Mouse (Mus musculus): ENCODE data around the gene Cul4a. TPM values are rescaled to one million over a fixed set of nuclear protein-coding genes. Genes with fewer than 3 reads are reported as not detected.

The Cul4a gene
- polyA plus RNA-seq, 1 experiment from 2014 or later, result 76.6 TPM

GRCm38 (mm10) chr8:13179482-13179881, 74.1 kb downstream of the Cul4a start:
- H3K27me3 ChIP-seq (ENCODE audit: control insufficient read depth, insufficient read depth, low read length), result no peaks in the 10 kb centered on the region
- H3K4me2 ChIP-seq (ENCODE audit: low read length), result no peak overlapping the region
- no peak overlapping the region for H3K9ac ChIP-seq (replicated peaks; ENCODE audit: low read length)
- peaks cover 43% of the 10 kb centered on the region for H3K36me3 ChIP-seq (ENCODE audit: control insufficient read depth, insufficient read depth, low read length)
- no peak for DNase-seq
- no peak overlapping the region for H3K4me3 ChIP-seq (replicated peaks; ENCODE audit: low read depth, low read length)
- WGBS, result 81% methylated on average over 6 of the region's 6 CpGs
- ATAC-seq (ENCODE audit: low FRiP score, low TSS enrichment), result no peak
- no peaks in the 10 kb centered on the region for H3K4me1 ChIP-seq (ENCODE audit: control insufficient read depth, insufficient read depth, low read length)
- no peak overlapping the region for H3K27ac ChIP-seq (replicated peaks; ENCODE audit: low read depth, low read length)
- H3K9me3 ChIP-seq (ENCODE audit: control insufficient read depth, low read length), result no peaks in the 10 kb centered on the region

GRCm38 (mm10) chr8:13179948-13180347, 74.5 kb downstream of the Cul4a start:
- Histone ChIP-seq H3K4me1 (ENCODE audit: control insufficient read depth, insufficient read depth, low read length) (no peaks in the 10 kb centered on the region), H3K9me3 (ENCODE audit: control insufficient read depth, low read length) (no peaks in the 10 kb centered on the region), H3K27me3 (ENCODE audit: control insufficient read depth, insufficient read depth, low read length) (no peaks in the 10 kb centered on the region), H3K4me2 (ENCODE audit: low read length) (no peak overlapping the region), H3K27ac (replicated peaks; ENCODE audit: low read depth, low read length) (no peak overlapping the region), H3K4me3 (replicated peaks; ENCODE audit: low read depth, low read length) (no peak overlapping the region), H3K9ac (replicated peaks; ENCODE audit: low read length) (no peak overlapping the region), H3K36me3 (ENCODE audit: control insufficient read depth, insufficient read depth, low read length) (peaks cover 40% of the 10 kb centered on the region)
- no peak for ATAC-seq (ENCODE audit: low FRiP score, low TSS enrichment)
- no peak for DNase-seq
- WGBS, result 82% methylated on average over 7 of the region's 7 CpGs

GRCm38 (mm10) chr8:13180408-13180807, 75.0 kb downstream of the Cul4a start:
- DNase-seq (no peak), ATAC-seq (ENCODE audit: low FRiP score, low TSS enrichment) (no peak)
- peaks cover 36% of the 10 kb centered on the region for H3K36me3 ChIP-seq (ENCODE audit: control insufficient read depth, insufficient read depth, low read length)
- H3K9ac ChIP-seq (replicated peaks; ENCODE audit: low read length), result no peak overlapping the region
- H3K4me3 ChIP-seq (replicated peaks; ENCODE audit: low read depth, low read length), result no peak overlapping the region
- no peaks in the 10 kb centered on the region for H3K9me3 ChIP-seq (ENCODE audit: control insufficient read depth, low read length)
- no peaks in the 10 kb centered on the region for H3K4me1 ChIP-seq (ENCODE audit: control insufficient read depth, insufficient read depth, low read length)
- H3K27me3 ChIP-seq (ENCODE audit: control insufficient read depth, insufficient read depth, low read length), result no peaks in the 10 kb centered on the region
- 90% methylated on average over 9 of the region's 9 CpGs for WGBS
- no peak overlapping the region for H3K27ac ChIP-seq (replicated peaks; ENCODE audit: low read depth, low read length)
- H3K4me2 ChIP-seq (ENCODE audit: low read length), result no peak overlapping the region

- Histone ChIP-seq H3K27me3 (ENCODE audit: control insufficient read depth, insufficient read depth, low read length) (no peaks in the 10 kb centered on the region), H3K27ac (replicated peaks; ENCODE audit: low read depth, low read length) (no peak overlapping the region), H3K4me1 (ENCODE audit: control insufficient read depth, insufficient read depth, low read length) (no peaks in the 10 kb centered on the region), H3K9ac (replicated peaks; ENCODE audit: low read length) (no peak overlapping the region), H3K36me3 (ENCODE audit: control insufficient read depth, insufficient read depth, low read length) (peaks cover 31% of the 10 kb centered on the region), H3K4me2 (ENCODE audit: low read length) (no peak overlapping the region), H3K9me3 (ENCODE audit: control insufficient read depth, low read length) (no peaks in the 10 kb centered on the region), H3K4me3 (replicated peaks; ENCODE audit: low read depth, low read length) (no peak overlapping the region)
- ATAC-seq (ENCODE audit: low FRiP score, low TSS enrichment) (no peak), DNase-seq (no peak)
- 88% methylated on average over 18 of the region's 18 CpGs for WGBS
These were observed 75.7 kb downstream of the Cul4a start for GRCm38 (mm10) chr8:13180911-13181690.

GRCm38 (mm10) chr8:13181691-13181976, 76.2 kb downstream of the Cul4a start:
- no peaks in the 10 kb centered on the region for H3K9me3 ChIP-seq (ENCODE audit: control insufficient read depth, low read length)
- no peaks in the 10 kb centered on the region for H3K4me1 ChIP-seq (ENCODE audit: control insufficient read depth, insufficient read depth, low read length)
- H3K27ac ChIP-seq (replicated peaks; ENCODE audit: low read depth, low read length), result no peak overlapping the region
- H3K4me2 ChIP-seq (ENCODE audit: low read length), result no peak overlapping the region
- ATAC-seq (ENCODE audit: low FRiP score, low TSS enrichment), result no peak
- DNase-seq, result no peak
- no peak overlapping the region for H3K9ac ChIP-seq (replicated peaks; ENCODE audit: low read length)
- H3K4me3 ChIP-seq (replicated peaks; ENCODE audit: low read depth, low read length), result no peak overlapping the region
- WGBS, result 39% methylated on average over 2 of the region's 2 CpGs
- peaks cover 26% of the 10 kb centered on the region for H3K36me3 ChIP-seq (ENCODE audit: control insufficient read depth, insufficient read depth, low read length)
- no peaks in the 10 kb centered on the region for H3K27me3 ChIP-seq (ENCODE audit: control insufficient read depth, insufficient read depth, low read length)

- WGBS, result 87% methylated on average over 8 of the region's 8 CpGs
- no peaks in the 10 kb centered on the region for H3K4me1 ChIP-seq (ENCODE audit: control insufficient read depth, insufficient read depth, low read length)
- H3K4me2 ChIP-seq (ENCODE audit: low read length), result no peak overlapping the region
These were observed 81.4 kb downstream of the Cul4a start for GRCm38 (mm10) chr8:13186819-13187218.

GRCm38 (mm10) chr8:13187229-13187628, 81.8 kb downstream of the Cul4a start:
- H3K9ac ChIP-seq (replicated peaks; ENCODE audit: low read length), result no peak overlapping the region
- no peak for DNase-seq
- no peak overlapping the region for H3K27ac ChIP-seq (replicated peaks; ENCODE audit: low read depth, low read length)
- WGBS, result 82% methylated on average over 9 of the region's 9 CpGs
- no peaks in the 10 kb centered on the region for H3K4me1 ChIP-seq (ENCODE audit: control insufficient read depth, insufficient read depth, low read length)
- no peak overlapping the region for H3K4me3 ChIP-seq (replicated peaks; ENCODE audit: low read depth, low read length)
- no peak for ATAC-seq (ENCODE audit: low FRiP score, low TSS enrichment)
- no peaks in the 10 kb centered on the region for H3K27me3 ChIP-seq (ENCODE audit: control insufficient read depth, insufficient read depth, low read length)
- no peak overlapping the region for H3K4me2 ChIP-seq (ENCODE audit: low read length)
- H3K9me3 ChIP-seq (ENCODE audit: control insufficient read depth, low read length), result no peaks in the 10 kb centered on the region
- peaks cover 10% of the 10 kb centered on the region; the same call in 1 of the 2 replicates for H3K36me3 ChIP-seq (ENCODE audit: control insufficient read depth, insufficient read depth, low read length)

More at GRCm38 (mm10) chr8:13186819-13187218, 81.4 kb downstream of the Cul4a start:
- Histone ChIP-seq H3K27ac (replicated peaks; ENCODE audit: low read depth, low read length) (no peak overlapping the region), H3K9me3 (ENCODE audit: control insufficient read depth, low read length) (no peaks in the 10 kb centered on the region), H3K9ac (replicated peaks; ENCODE audit: low read length) (no peak overlapping the region), H3K27me3 (ENCODE audit: control insufficient read depth, insufficient read depth, low read length) (no peaks in the 10 kb centered on the region), H3K36me3 (ENCODE audit: control insufficient read depth, insufficient read depth, low read length) (peaks cover 10% of the 10 kb centered on the region; the same call in 1 of the 2 replicates), H3K4me3 (replicated peaks; ENCODE audit: low read depth, low read length) (no peak overlapping the region)
- ATAC-seq (ENCODE audit: low FRiP score, low TSS enrichment) (no peak), DNase-seq (no peak)

GRCm38 (mm10) chr8:13187638-13188037, 82.2 kb downstream of the Cul4a start:
- Histone ChIP-seq H3K4me1 (ENCODE audit: control insufficient read depth, insufficient read depth, low read length) (no peaks in the 10 kb centered on the region), H3K27ac (replicated peaks; ENCODE audit: low read depth, low read length) (no peak overlapping the region), H3K27me3 (ENCODE audit: control insufficient read depth, insufficient read depth, low read length) (no peaks in the 10 kb centered on the region), H3K9ac (replicated peaks; ENCODE audit: low read length) (no peak overlapping the region), H3K9me3 (ENCODE audit: control insufficient read depth, low read length) (no peaks in the 10 kb centered on the region), H3K4me3 (replicated peaks; ENCODE audit: low read depth, low read length) (no peak overlapping the region), H3K4me2 (ENCODE audit: low read length) (no peak overlapping the region), H3K36me3 (ENCODE audit: control insufficient read depth, insufficient read depth, low read length) (peaks cover 10% of the 10 kb centered on the region; the same call in 1 of the 2 replicates)
- ATAC-seq (ENCODE audit: low FRiP score, low TSS enrichment) (no peak), DNase-seq (no peak)
- 56% methylated on average over 7 of the region's 7 CpGs for WGBS

GRCm38 (mm10) chr8:13188052-13188555, 82.7 kb downstream of the Cul4a start:
- ATAC-seq (ENCODE audit: low FRiP score, low TSS enrichment), result no peak
- no peak overlapping the region for H3K9ac ChIP-seq (replicated peaks; ENCODE audit: low read length)
- peaks cover 10% of the 10 kb centered on the region; the same call in 1 of the 2 replicates for H3K36me3 ChIP-seq (ENCODE audit: control insufficient read depth, insufficient read depth, low read length)
- WGBS, result 91% methylated on average over 13 of the region's 13 CpGs
- DNase-seq, result no peak
- H3K27ac ChIP-seq (replicated peaks; ENCODE audit: low read depth, low read length), result no peak overlapping the region
- no peaks in the 10 kb centered on the region for H3K9me3 ChIP-seq (ENCODE audit: control insufficient read depth, low read length)
- no peaks in the 10 kb centered on the region for H3K4me1 ChIP-seq (ENCODE audit: control insufficient read depth, insufficient read depth, low read length)
- no peak overlapping the region for H3K4me3 ChIP-seq (replicated peaks; ENCODE audit: low read depth, low read length)
- no peak overlapping the region for H3K4me2 ChIP-seq (ENCODE audit: low read length)
- H3K27me3 ChIP-seq (ENCODE audit: control insufficient read depth, insufficient read depth, low read length), result no peaks in the 10 kb centered on the region

All from midbrain, embryonic 14.5 days (tissue).